Mouse (Mus musculus): ENCODE measurements around the gene Zfp984.
"Not testable (repeated sequence)": the region's sequence is repeated elsewhere in the genome, so short reads cannot be mapped to it uniquely, and the experiment has no call there.

DNA sequence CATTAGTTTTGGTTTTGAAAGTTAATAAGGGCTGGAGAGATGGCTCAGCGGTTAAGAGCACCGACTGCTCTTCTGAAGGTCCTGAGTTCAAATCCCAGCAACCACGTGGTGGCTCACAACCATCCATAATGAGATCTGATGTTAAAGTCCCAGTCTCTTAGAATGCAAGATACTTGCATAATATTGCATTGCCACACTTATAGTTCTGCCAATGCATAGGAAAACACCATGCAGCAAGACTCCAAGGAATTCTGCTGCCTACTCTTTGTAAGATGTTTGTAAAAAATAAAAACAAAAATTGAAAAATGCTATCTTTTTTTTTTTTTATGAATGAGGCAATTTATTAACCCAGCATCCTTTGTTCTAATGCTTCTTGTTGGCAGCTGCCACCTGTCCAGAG lies 11.8 kb upstream of the Zfp984 start:
- TF ChIP-seq CTCF, EP300 (IDR thresholded peaks at IDR 0.05): not testable (repeated sequence)
